Mouse (Mus musculus) myocyte (in vitro differentiated cells): Measurements from ENCODE around the gene Arhgap21.

ENCODE experiments used
- CEBPB ChIP-seq: IDR thresholded peaks from 2 replicates; pipeline ENCODE4 v1.6.1; 2011; ENCODE audit warnings: mild to moderate bottlenecking, moderate library complexity; ENCODE audit not compliant: poor library complexity, insufficient read depth, severe bottlenecking
- E2F4 ChIP-seq: IDR thresholded peaks from one replicate; pipeline ENCODE4 v1.6.1; 2011; ENCODE audit warnings: mild to moderate bottlenecking, control low read depth, moderate library complexity; ENCODE audit not compliant: insufficient read depth
- MYOD1 ChIP-seq, 3 experiments: IDR thresholded peaks; one replicate each; pipeline ENCODE4 v1.6.1; 2011; ENCODE audit warnings: control low read depth in 2 of 3, low read depth in 2 of 3, mild to moderate bottlenecking in 2 of 3, moderate library complexity in 1 of 3; ENCODE audit not compliant: insufficient read length in 2 of 3, control insufficient read depth in 1 of 3
- MYOG ChIP-seq, 3 experiments: IDR thresholded peaks; one replicate each; pipeline ENCODE4 v1.6.1; 2011; ENCODE audit warnings: control low read depth in 2 of 3, low read depth in 2 of 3, mild to moderate bottlenecking in 2 of 3; ENCODE audit not compliant: insufficient read length in 2 of 3, control insufficient read depth in 1 of 3, insufficient read depth in 1 of 3
- POLR2A ChIP-seq: IDR thresholded peaks from one replicate; pipeline ENCODE4 v1.6.1; 2011; ENCODE audit warnings: low read depth, mild to moderate bottlenecking, control low read depth, moderate library complexity; ENCODE audit not compliant: insufficient read length
- POLR2AphosphoS2 ChIP-seq: IDR thresholded peaks from one replicate; pipeline ENCODE4 v1.6.1; 2011; ENCODE audit warnings: low read depth, control low read depth; ENCODE audit not compliant: insufficient read length
- SRF ChIP-seq: IDR thresholded peaks from one replicate; pipeline ENCODE4 v1.6.1; 2011; ENCODE audit warnings: low read depth; ENCODE audit not compliant: control insufficient read depth, insufficient read length
- USF1 ChIP-seq: IDR thresholded peaks from one replicate; pipeline ENCODE4 v1.6.1; 2011; ENCODE audit warnings: low read depth, mild to moderate bottlenecking, control low read depth, moderate library complexity

- TF ChIP-seq SRF (no peak), POLR2A (no peak), CEBPB (no peak), USF1 (no peak), MYOG (IDR thresholded peaks at IDR 0.05; ENCODE audit: control insufficient read depth in 1 of 3, insufficient read depth in 1 of 3, insufficient read length in 2 of 3, low read depth in 2 of 3) (no peak), E2F4 (no peak), MYOD1 (IDR thresholded peaks at IDR 0.05; ENCODE audit: control insufficient read depth in 1 of 3, insufficient read length in 2 of 3, low read depth in 2 of 3) (no peak), POLR2AphosphoS2 (no peak)
Measured at GRCm38 (mm10) chr2:20898684-20899083, 70.0 kb downstream of the Arhgap21 start.
